In genomic region chr13:46979836-46980490, GRCm38 (mm10) we compare ENCODE assay signal across 10 mouse cellular contexts. TPM values are rescaled to one million over a fixed set of nuclear protein-coding genes. Genes with fewer than 3 reads are reported as not detected.
DNase-seq lines count a peak whose midpoint lies in the region; ATAC-seq and TF ChIP-seq lines count a peak whose summit lies in the region.
"Had no signal": no experiment of that assay in that cellular context is flagged by ENCODE, and none has a peak within 500 bp of the region (broad histone marks: within the 10 kb centered on the region; RNA-seq: fewer than 3 reads in every experiment).

No protein-coding gene starts in this region.

- peak; percentile 20 for DNase-seq in kidney, adult 2 months
- peak; percentile 36 for DNase-seq in lung, adult 2 months
- DNase-seq in stomach, postnatal 0 days (ENCODE audit: low spot score) = peak; percentile 26
- no peak for DNase-seq in embryo, embryonic 9.5 days (ENCODE audit: extremely low spot score)
- no peak for DNase-seq in embryo, embryonic 10.5 days (ENCODE audit: low spot score)
- DNase-seq in adrenal gland, adult (ENCODE audit: inconsistent age in 2 of 2, low spot score in 1 of 2) = no peak
- DNase-seq: kidney, adult 11 months; liver, embryonic 13.5 days had no signal

- no peak overlapping the region for H3K4me3 ChIP-seq in kidney, adult 2 months (ENCODE audit: insufficient read depth, low read depth, low read length)
- no peak overlapping the region for H3K4me3 ChIP-seq in kidney, embryonic 15.5 days (replicated peaks)
- no peak overlapping the region for H3K4me3 ChIP-seq in heart, embryonic 11.5 days (ENCODE audit: low read depth, low read length)
- no peak overlapping the region for H3K4me3 ChIP-seq in lung, adult 2 months (replicated peaks; ENCODE audit: extremely low read depth, low read depth, low read length)
- H3K4me3 ChIP-seq in stomach, postnatal 0 days (ENCODE audit: low read depth, low read length) = no peak overlapping the region
- H3K4me3 ChIP-seq: liver, embryonic 13.5 days had no signal

- no peak for TF ChIP-seq POLR2A in kidney, adult 2 months (IDR thresholded peaks at IDR 0.05; ENCODE audit: low read depth, low read length)
- TF ChIP-seq POLR2A in lung, adult 2 months (IDR thresholded peaks at IDR 0.05; ENCODE audit: borderline replicate concordance, extremely low read depth, low read depth, low read length) = no peak

- no peak for ATAC-seq in kidney, embryonic 15.5 days (replicated peaks; ENCODE audit: low FRiP score)
- no peak for ATAC-seq in heart, embryonic 11.5 days (replicated peaks; ENCODE audit: insufficient number of reproducible peaks, low FRiP score, low TSS enrichment)
- no peak for ATAC-seq in stomach, postnatal 0 days (ENCODE audit: low FRiP score, low TSS enrichment)

- no peak overlapping the region for H3K9ac ChIP-seq in kidney, embryonic 15.5 days
- no peak overlapping the region for H3K9ac ChIP-seq in heart, embryonic 11.5 days (ENCODE audit: low read depth, low read length)
- H3K9ac ChIP-seq in stomach, postnatal 0 days (ENCODE audit: low read length) = no peak overlapping the region
- H3K9ac ChIP-seq: liver, embryonic 13.5 days had no signal

- no peaks in the 10 kb centered on the region for H3K4me1 ChIP-seq in kidney, adult 2 months (ENCODE audit: control insufficient read depth, insufficient read depth, low read length)
- 0 out of 2 replicates have a peak, but pooled peaks cover 9% of the 10 kb centered on the region for H3K4me1 ChIP-seq in kidney, embryonic 15.5 days
- peaks cover 13% of the 10 kb centered on the region for H3K4me1 ChIP-seq in heart, embryonic 11.5 days (ENCODE audit: control insufficient read depth, insufficient read depth, low read length)
- peaks cover 17% of the 10 kb centered on the region for H3K4me1 ChIP-seq in lung, adult 2 months (ENCODE audit: control insufficient read depth, insufficient read depth, low read length)
- H3K4me1 ChIP-seq in stomach, postnatal 0 days (replicated peaks; ENCODE audit: control insufficient read depth, insufficient read depth) = no peaks in the 10 kb centered on the region

- no peak overlapping the region for H3K27ac ChIP-seq in kidney, adult 2 months (ENCODE audit: insufficient read depth, low read depth, low read length)
- no peak overlapping the region for H3K27ac ChIP-seq in kidney, embryonic 15.5 days
- H3K27ac ChIP-seq in heart, embryonic 11.5 days (ENCODE audit: low read depth, low read length) = no peak overlapping the region
- H3K27ac ChIP-seq in stomach, postnatal 0 days (replicated peaks) = no peak overlapping the region
- H3K27ac ChIP-seq: liver, embryonic 13.5 days had no signal

- H3K36me3 ChIP-seq in kidney, adult 2 months (ENCODE audit: control insufficient read depth, insufficient read depth, low read length) = no peaks in the 10 kb centered on the region
- no peaks in the 10 kb centered on the region for H3K36me3 ChIP-seq in kidney, embryonic 15.5 days
- H3K36me3 ChIP-seq in heart, embryonic 11.5 days (ENCODE audit: control insufficient read depth, insufficient read depth, low read length) = no peaks in the 10 kb centered on the region
- H3K36me3 ChIP-seq in stomach, postnatal 0 days (ENCODE audit: control insufficient read depth, insufficient read depth, low read length) = no peaks in the 10 kb centered on the region
- H3K36me3 ChIP-seq: liver, embryonic 13.5 days had no signal

- no peaks in the 10 kb centered on the region for H3K27me3 ChIP-seq in kidney, adult 2 months (replicated peaks; ENCODE audit: control insufficient read depth, insufficient read depth, low read length)
- no peaks in the 10 kb centered on the region for H3K27me3 ChIP-seq in kidney, embryonic 15.5 days
- H3K27me3 ChIP-seq in heart, embryonic 11.5 days (ENCODE audit: control insufficient read depth, insufficient read depth, low read length) = no peaks in the 10 kb centered on the region
- H3K27me3 ChIP-seq in stomach, postnatal 0 days (ENCODE audit: control insufficient read depth, insufficient read depth, low read length) = no peaks in the 10 kb centered on the region
- H3K27me3 ChIP-seq: liver, embryonic 13.5 days had no signal

- no peak overlapping the region for H3K4me2 ChIP-seq in kidney, embryonic 15.5 days
- peak overlapping the region; percentile 19 for H3K4me2 ChIP-seq in heart, embryonic 11.5 days
- H3K4me2 ChIP-seq in stomach, postnatal 0 days (replicated peaks; ENCODE audit: low read depth) = no peak overlapping the region
- H3K4me2 ChIP-seq: liver, embryonic 13.5 days had no signal

- WGBS in kidney, adult 2 months = 53% methylated on average over 13 of the region's 13 CpGs
- WGBS in kidney, embryonic 15.5 days = 56% methylated on average over 13 of the region's 13 CpGs
- WGBS in heart, embryonic 11.5 days (ENCODE audit: insufficient replicate concordance) = 26% methylated on average over 13 of the region's 13 CpGs
- WGBS in lung, adult 2 months = 18% methylated on average over 13 of the region's 13 CpGs
- WGBS in stomach, postnatal 0 days = 39% methylated on average over 13 of the region's 13 CpGs

- no peak for TF ChIP-seq CTCF in kidney, adult 2 months (conservative IDR thresholded peaks at IDR 0.05; ENCODE audit: insufficient read depth, insufficient read length, low read depth, low read length)
- TF ChIP-seq CTCF in lung, adult 2 months (IDR thresholded peaks at IDR 0.05; ENCODE audit: insufficient read depth, low read length) = no peak
- TF ChIP-seq CTCF in stomach, postnatal 0 days (IDR thresholded peaks at IDR 0.05; ENCODE audit: low read depth) = no peak

- no peaks in the 10 kb centered on the region for H3K9me3 ChIP-seq in kidney, embryonic 15.5 days (replicated peaks)
- no peaks in the 10 kb centered on the region for H3K9me3 ChIP-seq in heart, embryonic 11.5 days (replicated peaks; ENCODE audit: control insufficient read depth, low read length)
- H3K9me3 ChIP-seq in stomach, postnatal 0 days (ENCODE audit: control insufficient read depth, low read length) = no peaks in the 10 kb centered on the region
- H3K9me3 ChIP-seq: liver, embryonic 13.5 days had no signal

- no peak for TF ChIP-seq EP300 in stomach, postnatal 0 days (optimal IDR thresholded peaks at IDR 0.05)

RNA-seq across cellular contexts. Expression of gene Nhlrc1, which starts 34.7 kb away (rescaled TPM):
- 2.5 and 2.6 TPM in 2 replicates for polyA plus RNA-seq in kidney, adult 2 months (2012; rRNA removed)
- polyA plus RNA-seq in kidney, embryonic 15.5 days (2015; fragmentation: Nextera tagmentation; extraction: Ambion mirVana) = 3.5 and 3.6 TPM in 2 replicates
- polyA plus RNA-seq in heart, embryonic 11.5 days (2014; fragmentation: Nextera tagmentation; extraction: Ambion mirVana) = 2.7 and 2.8 TPM in 2 replicates
- polyA plus RNA-seq in lung, adult 2 months (2012; rRNA removed) = 4.4 and 5.8 TPM in 2 replicates
- polyA plus RNA-seq in stomach, postnatal 0 days (2015; fragmentation: Nextera tagmentation; extraction: Ambion mirVana) = 3.6 and 3.8 TPM in 2 replicates

RNA-seq across cellular contexts. Expression of gene Kif13a, which starts 50.3 kb away (rescaled TPM):
- polyA plus RNA-seq in kidney, adult 2 months (2012; rRNA removed) = 16.4 and 17.4 TPM in 2 replicates
- polyA plus RNA-seq in kidney, embryonic 15.5 days (2015; fragmentation: Nextera tagmentation; extraction: Ambion mirVana) = 14.3 and 15.4 TPM in 2 replicates
- 39.8 and 42.6 TPM in 2 replicates for polyA plus RNA-seq in heart, embryonic 11.5 days (2014; fragmentation: Nextera tagmentation; extraction: Ambion mirVana)
- 39.9 and 52.3 TPM in 2 replicates for polyA plus RNA-seq in lung, adult 2 months (2012; rRNA removed)
- polyA plus RNA-seq in stomach, postnatal 0 days (2015; fragmentation: Nextera tagmentation; extraction: Ambion mirVana) = 12.8 and 13.5 TPM in 2 replicates

Comparison
In these comparisons a context has a peak if more than half of its experiments do, and no peak if none do; other contexts are left out.
1. DNase-seq: peak in kidney, adult 2 months (single experiment), lung, adult 2 months (single experiment) and stomach, postnatal 0 days (single experiment); none in embryo, embryonic 9.5 days (single experiment), embryo, embryonic 10.5 days (single experiment) and adrenal gland, adult (0 of 2).